Comparison of ENCODE assay signal across 10 mouse cellular contexts in genomic region chr1:192897218-192897617, GRCm38 (mm10). TPM values are rescaled to one million over a fixed set of nuclear protein-coding genes. Genes with fewer than 3 reads are reported as not detected.
DNase-seq lines count a peak whose midpoint lies in the region; ATAC-seq and TF ChIP-seq lines count a peak whose summit lies in the region.
"Had no signal": no experiment of that assay in that cellular context is flagged by ENCODE, and none has a peak within 500 bp of the region (broad histone marks: within the 10 kb centered on the region; RNA-seq: fewer than 3 reads in every experiment).

No protein-coding gene starts in this region.

- H3K27ac ChIP-seq in intestine, postnatal 0 days (ENCODE audit: low read depth, low read length): no peak overlapping the region
- H3K27ac ChIP-seq in intestine, embryonic 16.5 days (ENCODE audit: low read length): no peak overlapping the region
- H3K27ac ChIP-seq in limb, embryonic 10.5 days: peak overlapping the region; percentile 54; the same call in 1 of the 2 replicates
- H3K27ac ChIP-seq in hindbrain, embryonic 16.5 days (ENCODE audit: low read depth, low read length): no peak overlapping the region

- WGBS in intestine, postnatal 0 days: 79% methylated on average over 10 of the region's 10 CpGs
- WGBS in intestine, embryonic 16.5 days: 67% methylated on average over 10 of the region's 10 CpGs
- WGBS in limb, embryonic 10.5 days: 78% methylated on average over 10 of the region's 10 CpGs
- WGBS in hindbrain, embryonic 16.5 days: 65% methylated on average over 10 of the region's 10 CpGs

- no peak overlapping the region for H3K4me3 ChIP-seq in intestine, postnatal 0 days (ENCODE audit: low read depth, low read length)
- H3K4me3 ChIP-seq in intestine, embryonic 16.5 days (ENCODE audit: low read length): no peak overlapping the region
- H3K4me3 ChIP-seq in limb, embryonic 10.5 days: no peak overlapping the region
- no peak overlapping the region for H3K4me3 ChIP-seq in hindbrain, embryonic 16.5 days (ENCODE audit: low read length)

- H3K4me2 ChIP-seq in intestine, postnatal 0 days (replicated peaks; ENCODE audit: low read depth): no peak overlapping the region
- no peak overlapping the region for H3K4me2 ChIP-seq in intestine, embryonic 16.5 days (ENCODE audit: low read depth, low read length)
- no peak overlapping the region for H3K4me2 ChIP-seq in hindbrain, embryonic 16.5 days (ENCODE audit: low read length)
- H3K4me2 ChIP-seq: liver, embryonic 11.5 days had no signal

- H3K27me3 ChIP-seq in intestine, postnatal 0 days (replicated peaks; ENCODE audit: control insufficient read depth, insufficient read depth, low read length): no peaks in the 10 kb centered on the region
- no peaks in the 10 kb centered on the region for H3K27me3 ChIP-seq in intestine, embryonic 16.5 days (replicated peaks; ENCODE audit: control insufficient read depth, insufficient read depth, low read length)
- no peaks in the 10 kb centered on the region for H3K27me3 ChIP-seq in limb, embryonic 10.5 days (ENCODE audit: low read depth, poor library complexity, severe bottlenecking)
- H3K27me3 ChIP-seq in hindbrain, embryonic 16.5 days (replicated peaks; ENCODE audit: control insufficient read depth, insufficient read depth, low read length): no peaks in the 10 kb centered on the region

- H3K9me3 ChIP-seq in intestine, postnatal 0 days (ENCODE audit: control insufficient read depth): no peaks in the 10 kb centered on the region
- no peaks in the 10 kb centered on the region for H3K9me3 ChIP-seq in intestine, embryonic 16.5 days (ENCODE audit: control insufficient read depth, low read length)
- H3K9me3 ChIP-seq in limb, embryonic 10.5 days (replicated peaks): no peaks in the 10 kb centered on the region
- H3K9me3 ChIP-seq in hindbrain, embryonic 16.5 days (ENCODE audit: control insufficient read depth, low read length): no peaks in the 10 kb centered on the region

- no peaks in the 10 kb centered on the region for H3K36me3 ChIP-seq in intestine, postnatal 0 days (ENCODE audit: control insufficient read depth, insufficient read depth)
- no peaks in the 10 kb centered on the region for H3K36me3 ChIP-seq in intestine, embryonic 16.5 days (ENCODE audit: control insufficient read depth, insufficient read depth, low read length)
- no peaks in the 10 kb centered on the region for H3K36me3 ChIP-seq in limb, embryonic 10.5 days
- H3K36me3 ChIP-seq in hindbrain, embryonic 16.5 days (ENCODE audit: control insufficient read depth, insufficient read depth, low read length): no peaks in the 10 kb centered on the region

- intact Hi-C loops in gastrocnemius, postnatal 14 days (cut with DNase I; ENCODE audit: low total_unique reads): no loop called here

- H3K4me1 ChIP-seq in intestine, postnatal 0 days (replicated peaks; ENCODE audit: control insufficient read depth, insufficient read depth, low read length): no peaks in the 10 kb centered on the region
- H3K4me1 ChIP-seq in intestine, embryonic 16.5 days (ENCODE audit: control insufficient read depth, insufficient read depth, low read length): no peaks in the 10 kb centered on the region
- peaks cover 45% of the 10 kb centered on the region for H3K4me1 ChIP-seq in limb, embryonic 10.5 days
- H3K4me1 ChIP-seq in hindbrain, embryonic 16.5 days (ENCODE audit: control insufficient read depth, insufficient read depth, low read depth, low read length): no peaks in the 10 kb centered on the region

- no peak for ATAC-seq in intestine, postnatal 0 days
- ATAC-seq in intestine, embryonic 16.5 days: no peak
- ATAC-seq in hindbrain, embryonic 16.5 days: no peak
- ATAC-seq: forebrain, embryonic 16.5 days had no signal

- H3K9ac ChIP-seq in intestine, postnatal 0 days (ENCODE audit: low read depth, low read length): no peak overlapping the region
- no peak overlapping the region for H3K9ac ChIP-seq in intestine, embryonic 16.5 days (ENCODE audit: low read depth, low read length)
- no peak overlapping the region for H3K9ac ChIP-seq in hindbrain, embryonic 16.5 days (ENCODE audit: low read depth, low read length)

- peak; percentile 12 for DNase-seq in R1 (ENCODE audit: low read depth, low spot score)
- peak; percentile 24 for DNase-seq in cerebellum, adult 9-10 months
- no peak for DNase-seq in limb, embryonic 10.5 days (ENCODE audit: low spot score)
- no peak for DNase-seq in gastrocnemius, postnatal 14 days
- DNase-seq in right cerebral cortex, adult 18-20 months: no peak

- peak; percentile 25 for TF ChIP-seq CTCF in intestine, postnatal 0 days (IDR thresholded peaks at IDR 0.05; ENCODE audit: low read depth)

RNA-seq across cellular contexts. Expression of gene Sertad4, which starts 41.7 kb away (rescaled TPM):
- polyA plus RNA-seq in intestine, postnatal 0 days (2015; fragmentation: Nextera tagmentation; extraction: Ambion mirVana): 3.4 and 3.5 TPM in 2 replicates
- polyA plus RNA-seq in intestine, embryonic 16.5 days (2015; fragmentation: Nextera tagmentation; extraction: Ambion mirVana): 2.4 and 3.0 TPM in 2 replicates
- 57.2 and 66.6 TPM in 2 replicates for polyA plus RNA-seq in limb, embryonic 10.5 days (2016; fragmentation: Nextera tagmentation; extraction: Ambion mirVana)
- polyA plus RNA-seq in hindbrain, embryonic 16.5 days (2015; fragmentation: Nextera tagmentation; extraction: Ambion mirVana): 8.5 and 18.5 TPM in 2 replicates
- total RNA-seq in gastrocnemius, postnatal 14 days (2021): 1 to 10 TPM; 4.0 to 7.7 TPM

Comparison
In these comparisons a context has a peak if more than half of its experiments do, and no peak if none do; other contexts are left out.
1. DNase-seq: peak in R1 (single experiment) and cerebellum, adult 9-10 months (single experiment); none in limb, embryonic 10.5 days (single experiment), gastrocnemius, postnatal 14 days (single experiment) and right cerebral cortex, adult 18-20 months (single experiment).